Mouse (Mus musculus) liver, adult 2 months (tissue): ENCODE results near the gene Ovol2. TPM values are rescaled to one million over a fixed set of nuclear protein-coding genes. Genes with fewer than 3 reads are reported as not detected.
A peak's percentile ranks its signal among the peaks of the same experiment; 100 is the strongest.

Experiments
- DNase-seq: peaks from one replicate; pipeline ENCODE4 v3.0.0-alpha.2; 2011; ENCODE audit warnings: low read depth, low spot score; ENCODE audit errors: extremely low read depth
- H3K27ac ChIP-seq: fragments of 200-500 bp; replicated peaks from 2 replicates; pipeline ENCODE4 v1.5.1; 2012; ENCODE audit warnings: low read depth, mild to moderate bottlenecking, control low read depth, inconsistent platforms, low read length; ENCODE audit not compliant: insufficient read depth
- H3K27me3 ChIP-seq: fragments of 200-500 bp; 2 replicates; pipeline ENCODE4 v1.6.1; 2012; ENCODE audit warnings: mild to moderate bottlenecking, moderate library complexity, low read length, inconsistent platforms; ENCODE audit not compliant: control insufficient read depth, insufficient read depth
- H3K36me3 ChIP-seq: fragments of 200-500 bp; 2 replicates; pipeline ENCODE4 v1.6.1; 2012; ENCODE audit warnings: low read length, inconsistent platforms; ENCODE audit not compliant: control insufficient read depth, insufficient read depth
- H3K4me1 ChIP-seq: fragments of 200-500 bp; 2 replicates; pipeline ENCODE4 v1.6.1; 2011; ENCODE audit warnings: low read length; ENCODE audit not compliant: control insufficient read depth, insufficient read depth
- H3K4me3 ChIP-seq: fragments of 200-500 bp; 2 replicates; pipeline ENCODE4 v1.5.1; 2011; ENCODE audit warnings: low read depth, mild to moderate bottlenecking, control low read depth, low read length, moderate library complexity; ENCODE audit not compliant: insufficient read depth
- H3K79me2 ChIP-seq: fragments of 200-500 bp; 2 replicates; pipeline ENCODE4 v1.6.1; 2012; ENCODE audit warnings: inconsistent platforms, mild to moderate bottlenecking, low read length, moderate library complexity; ENCODE audit not compliant: control insufficient read depth, insufficient read depth
- H3K9ac ChIP-seq: fragments of 200-500 bp; 2 replicates; pipeline ENCODE4 v1.6.1; 2012; ENCODE audit warnings: low read depth, mild to moderate bottlenecking, control low read depth, inconsistent platforms, low read length
- CTCF ChIP-seq: fragments of 200-500 bp; IDR thresholded peaks from 2 replicates; pipeline ENCODE4 v1.5.1; 2011; ENCODE audit warnings: low read depth, low read length, control low read depth
- POLR2A ChIP-seq: fragments of 200-500 bp; IDR thresholded peaks from 2 replicates; pipeline ENCODE4 v1.6.1; 2011; ENCODE audit warnings: low read length, control low read depth; ENCODE audit not compliant: insufficient read depth; ENCODE audit errors: extremely low read depth
- WGBS: fragments of 180-500 bp; shearing (Covaris S2); methylation state at CpG from one replicate; pipeline ENCODE4 v1.1.7; 2018; 5-methylcytosine and 5-hydroxymethylcytosine counted together
- polyA plus RNA-seq: library from polyadenylated mRNA; depleted of rRNA; stranded (reverse); fragments of >200 nt; gene quantifications from 2 replicates; pipeline ENCODE4 v1.2.3, GENCODE M21; 2012
- total RNA-seq: library from RNA; depleted of rRNA; stranded (reverse); fragments of >200 nt; gene quantifications from 2 replicates; pipeline ENCODE4 v1.2.3, GENCODE M21; 2014

Gene Ovol2
- total and polyA plus RNA-seq, 2 experiments, result 0.18 TPM; not detected in 1

DNA sequence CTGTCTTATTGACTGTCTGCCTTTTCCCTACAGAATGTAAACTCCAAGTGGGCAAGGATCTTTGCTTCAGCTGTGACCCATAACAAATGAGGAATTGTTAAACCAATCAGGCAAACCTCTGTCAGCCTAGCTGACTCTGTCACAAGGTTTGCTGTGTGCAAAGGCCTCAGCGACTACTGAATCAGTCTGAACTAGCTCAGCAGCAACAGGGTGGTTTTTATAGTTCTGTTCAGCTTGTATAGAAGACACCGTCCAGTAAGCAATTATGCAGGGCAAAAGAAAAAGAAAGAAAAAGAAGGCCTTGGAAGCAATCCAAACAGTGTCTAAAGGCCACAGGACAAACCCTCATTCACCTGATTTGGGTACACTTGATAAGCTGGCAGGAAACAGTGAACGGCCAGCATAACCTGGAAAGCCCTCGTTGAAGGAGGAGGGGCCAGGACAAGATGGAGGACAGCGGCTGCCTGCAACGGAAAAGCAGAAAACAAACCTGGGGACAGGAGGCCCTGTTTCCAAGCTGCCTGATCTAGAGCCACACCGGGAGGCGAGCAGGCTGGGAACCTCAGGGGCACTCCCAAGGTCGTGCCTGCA lies 36.7 kb downstream of the Ovol2 start:
- no peaks in the 10 kb centered on the region for H3K79me2 ChIP-seq
- WGBS, result 29% methylated on average over 9 of the region's 9 CpGs
- TF ChIP-seq POLR2A (no peak), CTCF (no peak)
- H3K4me3 ChIP-seq, result peak overlapping the region; percentile 39; the same call in 1 of the 2 replicates
- DNase-seq, result peak; percentile 75
- H3K9ac ChIP-seq, result no peak overlapping the region
- no peaks in the 10 kb centered on the region for H3K36me3 ChIP-seq
- H3K27ac ChIP-seq, result no peak overlapping the region
- H3K27me3 ChIP-seq, result no peaks in the 10 kb centered on the region
- peaks cover 3% of the 10 kb centered on the region; the same call in 1 of the 2 replicates for H3K4me1 ChIP-seq

DNA sequence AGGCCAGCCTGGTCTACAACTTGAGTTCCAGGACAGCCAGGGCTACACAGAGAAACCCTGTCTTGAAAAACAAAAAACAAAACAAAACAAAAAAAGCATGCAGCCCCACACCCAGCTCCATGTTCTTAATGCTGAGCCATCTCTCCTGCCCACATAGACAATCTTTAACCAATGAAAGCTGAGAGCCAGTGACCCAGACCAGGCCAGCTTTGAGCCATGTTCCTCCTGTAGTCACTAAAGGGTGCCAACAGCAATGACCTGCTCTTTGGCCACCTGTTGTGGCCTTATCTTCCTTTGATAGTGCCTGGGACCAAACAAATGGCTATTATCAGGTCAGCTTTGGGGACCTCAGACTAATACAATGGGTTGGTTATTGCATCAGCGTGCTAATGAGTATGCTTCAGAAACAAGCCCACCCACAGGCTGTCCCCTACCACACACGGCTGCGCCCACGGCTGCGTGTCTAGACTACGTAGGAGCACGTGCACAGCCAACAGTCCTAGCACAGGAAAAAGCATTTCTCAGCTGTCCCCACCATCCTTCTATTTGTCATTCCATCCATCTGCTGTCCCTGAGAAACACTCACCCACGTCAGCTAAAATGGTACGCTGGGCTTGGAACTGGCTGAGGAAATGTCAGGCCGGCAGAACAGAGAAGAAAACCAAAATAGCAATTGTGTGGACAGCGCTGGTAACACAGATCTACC lies 40.2 kb downstream of the Ovol2 start:
- no peak for TF ChIP-seq CTCF
- no peak for TF ChIP-seq POLR2A
- Histone ChIP-seq H3K4me1 (peaks cover 3% of the 10 kb centered on the region; the same call in 1 of the 2 replicates), H3K79me2 (no peaks in the 10 kb centered on the region), H3K36me3 (no peaks in the 10 kb centered on the region), H3K4me3 (no peak overlapping the region), H3K9ac (no peak overlapping the region), H3K27me3 (no peaks in the 10 kb centered on the region), H3K27ac (no peak overlapping the region)
- WGBS, result 90% methylated on average over 11 of the region's 11 CpGs
- DNase-seq, result peak; percentile 30

DNA sequence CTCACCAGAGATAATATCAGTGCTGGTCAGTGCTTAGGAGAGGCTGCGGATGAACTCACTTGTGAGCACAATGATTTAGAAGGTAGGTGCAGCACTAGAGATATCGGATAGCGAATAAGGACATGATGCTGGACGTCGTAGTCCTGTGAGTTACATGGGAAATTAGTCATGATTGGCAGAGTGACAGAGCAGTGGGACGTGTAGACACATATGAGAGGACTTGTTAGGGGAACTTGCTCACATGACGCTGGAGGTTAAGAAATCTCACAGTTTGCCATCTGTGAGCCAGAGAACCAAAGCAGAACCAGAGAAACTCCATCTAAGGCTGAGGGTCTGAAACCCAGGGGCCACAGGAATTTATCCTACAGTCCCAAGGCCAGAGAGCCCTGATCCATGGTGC lies 41.6 kb downstream of the Ovol2 start:
- Histone ChIP-seq H3K79me2 (no peaks in the 10 kb centered on the region), H3K4me1 (no peaks in the 10 kb centered on the region), H3K4me3 (no peak overlapping the region), H3K27me3 (no peaks in the 10 kb centered on the region), H3K9ac (no peak overlapping the region), H3K36me3 (no peaks in the 10 kb centered on the region), H3K27ac (no peak overlapping the region)
- peak; percentile 34 for DNase-seq
- WGBS, result 89% methylated on average over 7 of the region's 7 CpGs
- no peak for TF ChIP-seq CTCF
- TF ChIP-seq POLR2A, result no peak

DNA sequence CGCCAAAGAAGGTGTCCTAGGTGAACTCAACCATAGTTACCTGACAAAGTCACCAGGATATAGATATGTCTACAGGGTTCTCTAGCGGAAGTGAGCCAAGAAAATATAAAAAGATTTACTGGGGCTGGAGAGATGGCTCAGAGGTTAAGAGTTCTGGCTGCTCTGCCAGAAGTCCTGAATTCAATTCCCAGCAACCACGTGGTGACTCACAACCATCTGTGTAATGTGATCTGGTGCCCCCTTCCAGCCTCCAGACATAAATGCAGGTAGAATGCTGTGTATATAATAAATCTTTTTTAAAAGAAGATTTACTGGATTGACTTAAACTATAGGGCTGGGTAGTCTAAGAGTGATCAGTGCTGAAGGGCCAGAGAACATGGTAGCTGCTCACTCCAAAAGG lies 50.5 kb downstream of the Ovol2 start:
- Histone ChIP-seq H3K27me3 (no peaks in the 10 kb centered on the region), H3K36me3 (0 out of 2 replicates have a peak, but pooled peaks cover 2% of the 10 kb centered on the region), H3K9ac (no peak overlapping the region), H3K27ac (no peak overlapping the region), H3K4me1 (no peaks in the 10 kb centered on the region), H3K79me2 (no peaks in the 10 kb centered on the region), H3K4me3 (no peak overlapping the region)
- TF ChIP-seq POLR2A (no peak), CTCF (no peak)
- DNase-seq, result no peak
- WGBS, result 84% methylated on average over 3 of the region's 3 CpGs

DNA sequence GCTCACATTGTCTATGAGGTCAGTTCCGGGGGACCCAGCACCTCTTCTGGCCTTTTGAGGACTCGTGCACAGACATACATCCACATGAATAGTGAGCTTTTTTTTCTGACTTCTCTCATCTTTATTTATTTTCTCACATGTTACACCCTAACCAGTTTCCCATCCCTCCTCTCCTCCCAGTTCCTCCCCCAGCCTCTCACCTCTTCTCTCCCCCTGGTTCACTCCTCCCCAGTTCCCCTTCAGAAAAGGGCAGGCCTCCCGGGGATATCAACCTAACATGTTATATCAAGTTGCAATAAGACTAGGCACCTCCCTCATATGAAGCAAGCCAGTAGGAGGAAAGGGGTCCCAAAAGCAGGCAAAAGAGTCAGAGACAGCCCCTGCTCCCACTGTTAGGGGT lies 51.4 kb downstream of the Ovol2 start:
- H3K27me3 ChIP-seq, result no peaks in the 10 kb centered on the region
- no peaks in the 10 kb centered on the region for H3K79me2 ChIP-seq
- 0 out of 2 replicates have a peak, but pooled peaks cover 2% of the 10 kb centered on the region for H3K36me3 ChIP-seq
- no peak overlapping the region for H3K4me3 ChIP-seq
- no peaks in the 10 kb centered on the region for H3K4me1 ChIP-seq
- DNase-seq, result no peak
- no peak for TF ChIP-seq CTCF
- TF ChIP-seq POLR2A, result no peak
- no peak overlapping the region for H3K9ac ChIP-seq
- WGBS, result 81% methylated on average over 3 of the region's 3 CpGs
- no peak overlapping the region for H3K27ac ChIP-seq

DNA sequence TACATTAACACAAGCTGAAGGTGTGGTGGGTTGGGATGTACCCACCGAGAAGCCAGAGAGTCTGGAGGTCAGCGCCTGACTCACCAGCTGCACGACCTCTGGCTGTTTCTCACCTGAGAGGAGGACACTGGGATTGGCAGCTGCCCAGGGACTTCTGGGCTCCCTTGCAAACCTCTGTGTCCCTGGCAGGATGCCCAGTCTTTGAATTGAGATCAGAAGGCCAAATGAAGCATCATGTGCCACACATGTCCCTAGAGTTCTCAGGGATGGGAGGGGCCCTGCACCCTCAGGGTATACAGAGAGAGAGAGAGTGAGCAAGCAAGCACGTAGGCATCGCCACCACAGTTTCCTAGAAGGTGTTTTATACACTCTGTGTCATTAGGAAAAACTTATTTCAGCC lies 52.2 kb downstream of the Ovol2 start:
- 0 out of 2 replicates have a peak, but pooled peaks cover 2% of the 10 kb centered on the region for H3K36me3 ChIP-seq
- peak; percentile 71 for DNase-seq
- no peak overlapping the region for H3K4me3 ChIP-seq
- H3K27ac ChIP-seq, result no peak overlapping the region
- H3K27me3 ChIP-seq, result no peaks in the 10 kb centered on the region
- H3K79me2 ChIP-seq, result no peaks in the 10 kb centered on the region
- H3K9ac ChIP-seq, result no peak overlapping the region
- 14% methylated on average over 5 of the region's 5 CpGs for WGBS
- H3K4me1 ChIP-seq, result no peaks in the 10 kb centered on the region
- no peak for TF ChIP-seq POLR2A
- no peak for TF ChIP-seq CTCF
